Mouse (Mus musculus) embryonic fibroblast, embryonic 13.5 days (primary cell): ENCODE measurements at regions not wholly inside any gene's neighbourhood (a gene's known extent, or its start where the extent isn't known, plus 50 kb on each side); places are given as distances from the start of the nearest gene placed in this dataset.

Source experiments
- CTCF ChIP-seq: IDR thresholded peaks from 2 replicates; pipeline ENCODE4 v1.5.1; 2011; ENCODE audit warnings: mild to moderate bottlenecking, control low read depth, low read length, moderate library complexity, borderline replicate concordance; ENCODE audit not compliant: insufficient read depth
- POLR2A ChIP-seq: IDR thresholded peaks from 2 replicates; pipeline ENCODE4 v1.6.1; 2011; ENCODE audit warnings: low read depth, mild to moderate bottlenecking, control low read depth, low read length, moderate library complexity

DNA sequence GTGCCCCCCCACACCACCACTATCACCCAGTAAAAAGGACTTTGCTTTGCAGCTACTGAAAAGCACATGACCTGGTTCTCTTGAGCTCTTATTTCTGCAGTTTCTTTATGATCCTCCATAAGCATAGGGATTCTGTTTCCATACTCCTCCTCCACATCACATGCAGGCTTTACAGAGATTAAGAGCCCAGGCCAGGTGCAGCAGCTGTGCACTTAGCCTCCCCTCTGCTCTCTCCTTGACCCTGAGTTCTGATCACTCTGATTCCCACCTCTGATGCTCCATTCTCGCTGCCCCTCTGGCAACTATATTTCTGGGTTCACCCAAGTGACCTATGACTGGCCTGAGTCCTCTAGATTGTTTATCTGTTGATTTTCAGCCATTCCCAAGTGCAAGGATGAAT lies 239.9 kb upstream of the Plxna2 start:
- TF ChIP-seq POLR2A, result no peak
- TF ChIP-seq CTCF, result no peak
